Mouse (Mus musculus): Measurements from ENCODE around the gene Slc44a5. TPM values are rescaled to one million over a fixed set of nuclear protein-coding genes. Genes with fewer than 3 reads are reported as not detected.

Gene Slc44a5
- polyA plus RNA-seq, 1 experiment from 2014 or later = 15.5 TPM

GRCm38 (mm10) chr3:153943003-153943640 lies 30.1 kb upstream of the Slc44a5 start:
- 30% methylated on average over 12 of the region's 12 CpGs for WGBS

GRCm38 (mm10) chr3:153943901-153944334 lies 29.3 kb upstream of the Slc44a5 start:
- Histone ChIP-seq H3K4me1 (ENCODE audit: control insufficient read depth, insufficient read depth, low read length) (0 out of 2 replicates have a peak, but pooled peaks cover 18% of the 10 kb centered on the region), H3K27ac (replicated peaks; ENCODE audit: low read depth, low read length) (peak overlapping the region; percentile 72), H3K9ac (replicated peaks; ENCODE audit: low read length) (peak overlapping the region; percentile 76), H3K27me3 (ENCODE audit: control insufficient read depth, insufficient read depth, low read length) (no peaks in the 10 kb centered on the region), H3K4me3 (replicated peaks; ENCODE audit: low read depth, low read length) (peak overlapping the region; percentile 65), H3K9me3 (ENCODE audit: control insufficient read depth, low read length) (no peaks in the 10 kb centered on the region), H3K4me2 (ENCODE audit: low read length) (peak overlapping the region; percentile 80), H3K36me3 (ENCODE audit: control insufficient read depth, insufficient read depth, low read length) (no peaks in the 10 kb centered on the region)
- no peak for DNase-seq
- ATAC-seq (ENCODE audit: low FRiP score, low TSS enrichment) = no peak; the same call in 1 of the 2 replicates
- WGBS = under 1% methylated on average over 19 of the region's 19 CpGs

More at GRCm38 (mm10) chr3:153943003-153943640, 30.1 kb upstream of the Slc44a5 start:
- H3K4me2 ChIP-seq (ENCODE audit: low read length) = peak overlapping the region; percentile 80
- no peak overlapping the region for H3K27ac ChIP-seq (replicated peaks; ENCODE audit: low read depth, low read length)
- no peaks in the 10 kb centered on the region for H3K9me3 ChIP-seq (ENCODE audit: control insufficient read depth, low read length)
- H3K4me1 ChIP-seq (ENCODE audit: control insufficient read depth, insufficient read depth, low read length) = 0 out of 2 replicates have a peak, but pooled peaks cover 18% of the 10 kb centered on the region
- DNase-seq (peak; percentile 70), ATAC-seq (ENCODE audit: low FRiP score, low TSS enrichment) (no peak)
- H3K4me3 ChIP-seq (replicated peaks; ENCODE audit: low read depth, low read length) = peak overlapping the region; percentile 65
- H3K36me3 ChIP-seq (ENCODE audit: control insufficient read depth, insufficient read depth, low read length) = 0 out of 2 replicates have a peak, but pooled peaks cover 2% of the 10 kb centered on the region
- no peak overlapping the region; the same call in 1 of the 2 replicates for H3K9ac ChIP-seq (replicated peaks; ENCODE audit: low read length)
- H3K27me3 ChIP-seq (ENCODE audit: control insufficient read depth, insufficient read depth, low read length) = no peaks in the 10 kb centered on the region

DNA sequence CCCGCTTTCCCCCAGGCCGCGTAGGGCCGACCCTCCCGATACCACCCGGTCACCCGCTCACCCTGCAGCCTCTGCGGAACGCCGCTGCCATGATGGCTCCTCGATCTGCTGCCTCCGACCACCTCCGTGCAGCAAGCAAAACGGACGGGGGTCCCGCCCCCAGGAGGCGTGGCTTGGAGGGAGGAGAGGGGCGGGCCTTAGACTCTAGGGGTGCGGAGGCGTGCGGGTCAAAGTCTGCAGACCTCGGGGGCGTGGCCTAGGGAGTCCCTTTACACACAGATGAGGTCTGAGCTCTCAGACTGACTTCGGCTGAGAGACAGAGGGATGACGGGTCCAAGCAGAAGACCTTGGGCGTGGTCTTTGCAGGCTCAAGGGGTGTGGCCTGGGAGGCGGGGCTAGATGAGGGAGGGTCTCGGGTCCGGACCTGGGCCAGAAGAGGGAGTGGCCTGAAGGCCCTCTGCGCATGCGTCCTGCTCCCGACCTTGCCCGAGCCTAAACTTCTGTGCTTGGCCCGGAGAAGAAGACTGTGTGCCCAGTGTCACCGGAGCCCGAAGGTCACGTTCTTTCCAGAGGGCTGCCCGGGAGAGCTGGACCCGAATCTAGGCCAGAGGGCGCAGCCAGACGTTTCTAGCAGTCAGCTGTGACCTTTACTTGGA lies 28.8 kb upstream of the Slc44a5 start, which contains the start of gene Acadm:
Gene Acadm (minus strand): TSS at position 298 of the 656 bp plus-strand sequence.
- no peaks in the 10 kb centered on the region for H3K9me3 ChIP-seq (ENCODE audit: control insufficient read depth, low read length)
- peak within 1 kb of the TSS; percentile 80 for H3K4me2 ChIP-seq (ENCODE audit: low read length)
- peak; percentile 97 for DNase-seq
- peak within 1 kb of the TSS; percentile 72 for H3K27ac ChIP-seq (replicated peaks; ENCODE audit: low read depth, low read length)
- ATAC-seq (ENCODE audit: low FRiP score, low TSS enrichment) = peak; percentile 95
- peak within 1 kb of the TSS; percentile 76 for H3K9ac ChIP-seq (replicated peaks; ENCODE audit: low read length)
- H3K27me3 ChIP-seq (ENCODE audit: control insufficient read depth, insufficient read depth, low read length) = no peaks in the 10 kb centered on the region
- WGBS = under 1% methylated on average over 41 of the region's 41 CpGs
- H3K4me3 ChIP-seq (replicated peaks; ENCODE audit: low read depth, low read length) = peak within 1 kb of the TSS; percentile 65
- no peaks in the 10 kb centered on the region for H3K36me3 ChIP-seq (ENCODE audit: control insufficient read depth, insufficient read depth, low read length)
- H3K4me1 ChIP-seq (ENCODE audit: control insufficient read depth, insufficient read depth, low read length) = 0 out of 2 replicates have a peak, but pooled peaks cover 18% of the 10 kb centered on the region

- Histone ChIP-seq H3K9me3 (ENCODE audit: control insufficient read depth, low read length) (no peaks in the 10 kb centered on the region), H3K4me2 (ENCODE audit: low read length) (no peak overlapping the region), H3K27me3 (ENCODE audit: control insufficient read depth, insufficient read depth, low read length) (no peaks in the 10 kb centered on the region), H3K4me3 (replicated peaks; ENCODE audit: low read depth, low read length) (no peak overlapping the region), H3K9ac (replicated peaks; ENCODE audit: low read length) (no peak overlapping the region), H3K36me3 (ENCODE audit: control insufficient read depth, insufficient read depth, low read length) (no peaks in the 10 kb centered on the region), H3K27ac (replicated peaks; ENCODE audit: low read depth, low read length) (no peak overlapping the region), H3K4me1 (ENCODE audit: control insufficient read depth, insufficient read depth, low read length) (0 out of 2 replicates have a peak, but pooled peaks cover 18% of the 10 kb centered on the region)
- no peak for ATAC-seq (ENCODE audit: low FRiP score, low TSS enrichment)
- WGBS = 73% methylated on average over 4 of the region's 4 CpGs
- DNase-seq = no peak
These were observed 26.0 kb upstream of the Slc44a5 start for GRCm38 (mm10) chr3:153947271-153947670.

- Histone ChIP-seq H3K27me3 (ENCODE audit: control insufficient read depth, insufficient read depth, low read length) (no peaks in the 10 kb centered on the region), H3K9ac (replicated peaks; ENCODE audit: low read length) (no peak overlapping the region), H3K9me3 (ENCODE audit: control insufficient read depth, low read length) (no peaks in the 10 kb centered on the region), H3K4me3 (replicated peaks; ENCODE audit: low read depth, low read length) (no peak overlapping the region), H3K27ac (replicated peaks; ENCODE audit: low read depth, low read length) (no peak overlapping the region), H3K4me2 (ENCODE audit: low read length) (no peak overlapping the region), H3K36me3 (ENCODE audit: control insufficient read depth, insufficient read depth, low read length) (no peaks in the 10 kb centered on the region), H3K4me1 (ENCODE audit: control insufficient read depth, insufficient read depth, low read length) (0 out of 2 replicates have a peak, but pooled peaks cover 11% of the 10 kb centered on the region)
- DNase-seq (no peak), ATAC-seq (ENCODE audit: low FRiP score, low TSS enrichment) (no peak)
- WGBS = 87% methylated on average over 2 of the region's 2 CpGs
These were observed 25.1 kb upstream of the Slc44a5 start for GRCm38 (mm10) chr3:153948176-153948575.

DNA sequence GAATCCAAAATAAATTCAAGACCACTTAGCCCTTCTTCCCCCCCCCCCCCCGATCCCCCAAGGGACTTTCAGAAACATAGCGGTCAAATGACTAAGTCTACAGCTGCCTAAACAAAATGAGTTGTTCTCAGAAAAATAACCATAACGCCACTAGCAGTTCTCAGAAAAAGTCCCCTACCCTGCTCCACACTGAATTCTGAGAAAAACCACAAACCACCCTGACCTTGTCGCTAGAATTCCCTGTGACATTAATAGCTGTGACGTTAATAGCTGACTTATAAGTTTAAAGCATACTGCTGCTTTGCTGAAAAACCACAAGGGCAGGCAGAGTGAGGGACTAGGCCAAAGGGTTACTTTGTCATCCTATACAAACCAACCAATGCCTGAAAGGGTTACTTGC lies 15.3 kb upstream of the Slc44a5 start:
- DNase-seq (no peak), ATAC-seq (ENCODE audit: low FRiP score, low TSS enrichment) (no peak)
- H3K27ac ChIP-seq (replicated peaks; ENCODE audit: low read depth, low read length) = no peak overlapping the region
- no peak overlapping the region for H3K4me3 ChIP-seq (replicated peaks; ENCODE audit: low read depth, low read length)
- H3K36me3 ChIP-seq (ENCODE audit: control insufficient read depth, insufficient read depth, low read length) = no peaks in the 10 kb centered on the region
- H3K9me3 ChIP-seq (ENCODE audit: control insufficient read depth, low read length) = no peaks in the 10 kb centered on the region
- 92% methylated on average over 5 of the region's 5 CpGs for WGBS
- H3K4me2 ChIP-seq (ENCODE audit: low read length) = no peak overlapping the region
- H3K27me3 ChIP-seq (ENCODE audit: control insufficient read depth, insufficient read depth, low read length) = no peaks in the 10 kb centered on the region
- no peaks in the 10 kb centered on the region for H3K4me1 ChIP-seq (ENCODE audit: control insufficient read depth, insufficient read depth, low read length)
- H3K9ac ChIP-seq (replicated peaks; ENCODE audit: low read length) = no peak overlapping the region

DNA sequence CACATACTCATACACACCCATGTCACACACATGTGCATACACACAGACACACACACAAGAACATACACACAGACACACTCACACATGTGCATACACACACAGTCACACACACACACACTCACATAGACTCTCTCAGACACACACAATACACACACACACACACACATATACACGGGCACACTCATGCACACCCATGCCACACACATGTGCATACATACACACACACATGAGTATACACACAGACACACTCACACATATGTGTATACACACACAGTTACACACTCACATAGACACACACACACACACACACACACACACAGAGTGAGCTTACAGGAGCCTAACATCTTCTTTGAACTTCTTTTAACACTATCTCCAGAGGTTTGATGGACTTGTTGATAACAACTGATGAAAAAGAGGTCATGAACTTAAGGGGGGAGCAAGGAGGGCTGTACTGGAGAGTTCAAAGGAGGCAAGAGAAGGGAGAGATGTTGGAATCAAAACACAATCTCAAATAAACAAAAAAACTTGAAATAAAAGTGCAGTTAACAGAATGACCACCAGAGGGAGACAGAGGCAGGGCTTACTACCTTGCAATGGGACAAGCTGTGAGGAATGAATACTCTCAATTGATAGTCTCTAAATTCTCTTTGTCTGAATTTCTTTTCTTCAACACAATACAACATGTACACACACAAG lies 14.1 kb upstream of the Slc44a5 start:
- 100% methylated on average over 1 of the region's 1 CpGs for WGBS
- peak; percentile 32; the same call in 1 of the 2 replicates for ATAC-seq (ENCODE audit: low FRiP score, low TSS enrichment)

DNA sequence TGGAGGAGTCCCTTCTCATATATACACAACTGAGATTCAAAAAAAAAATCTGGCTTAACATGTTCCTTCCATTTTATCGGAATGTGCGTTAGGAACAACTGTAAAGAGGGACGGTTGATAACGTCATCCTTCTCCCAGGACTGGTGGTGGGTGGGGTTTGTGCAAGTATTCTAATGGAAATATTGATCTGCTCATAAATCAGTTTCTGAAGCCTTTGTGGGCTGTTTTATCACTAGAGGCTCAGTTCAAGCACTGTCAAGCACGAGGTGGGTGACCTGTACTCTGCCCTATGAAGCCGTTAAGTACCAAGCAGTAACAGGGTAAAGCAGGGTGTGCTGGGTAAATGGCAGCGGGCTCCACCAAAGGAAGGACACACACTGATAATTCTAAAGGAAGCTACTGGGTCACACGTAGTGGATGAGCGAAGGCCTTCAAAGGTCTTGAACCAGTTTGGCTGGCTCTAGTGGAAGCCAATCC lies 13.5 kb upstream of the Slc44a5 start:
- no peak for DNase-seq
- no peak overlapping the region for H3K4me3 ChIP-seq (replicated peaks; ENCODE audit: low read depth, low read length)
- H3K4me1 ChIP-seq (ENCODE audit: control insufficient read depth, insufficient read depth, low read length) = no peaks in the 10 kb centered on the region
- 74% methylated on average over 9 of the region's 9 CpGs for WGBS
- no peak overlapping the region for H3K27ac ChIP-seq (replicated peaks; ENCODE audit: low read depth, low read length)
- H3K4me2 ChIP-seq (ENCODE audit: low read length) = no peak overlapping the region
- H3K27me3 ChIP-seq (ENCODE audit: control insufficient read depth, insufficient read depth, low read length) = no peaks in the 10 kb centered on the region
- H3K9ac ChIP-seq (replicated peaks; ENCODE audit: low read length) = no peak overlapping the region
- H3K9me3 ChIP-seq (ENCODE audit: control insufficient read depth, low read length) = no peaks in the 10 kb centered on the region
- no peaks in the 10 kb centered on the region for H3K36me3 ChIP-seq (ENCODE audit: control insufficient read depth, insufficient read depth, low read length)
- no peak for ATAC-seq (ENCODE audit: low FRiP score, low TSS enrichment)

More for the DNA sequence above, 14.1 kb upstream of the Slc44a5 start:
- Histone ChIP-seq H3K27me3 (ENCODE audit: control insufficient read depth, insufficient read depth, low read length) (no peaks in the 10 kb centered on the region), H3K4me2 (ENCODE audit: low read length) (no peak overlapping the region), H3K4me1 (ENCODE audit: control insufficient read depth, insufficient read depth, low read length) (no peaks in the 10 kb centered on the region), H3K36me3 (ENCODE audit: control insufficient read depth, insufficient read depth, low read length) (no peaks in the 10 kb centered on the region), H3K27ac (replicated peaks; ENCODE audit: low read depth, low read length) (no peak overlapping the region), H3K9me3 (ENCODE audit: control insufficient read depth, low read length) (no peaks in the 10 kb centered on the region), H3K9ac (replicated peaks; ENCODE audit: low read length) (no peak overlapping the region), H3K4me3 (replicated peaks; ENCODE audit: low read depth, low read length) (no peak overlapping the region)
- DNase-seq = peak; percentile 84

Measured in midbrain, embryonic 14.5 days (tissue).